Mouse (Mus musculus) erythroblast, embryonic 14.5 days (primary cell): ENCODE data around the gene Smyd4.

ENCODE experiments used
- GATA1 ChIP-seq: IDR thresholded peaks from 2 replicates; pipeline ENCODE4 v1.6.1; 2012; ENCODE audit warnings: low read length, inconsistent platforms, mixed read lengths
- TAL1 ChIP-seq: IDR thresholded peaks from 3 replicates; pipeline ENCODE4 v1.6.1; 2012; ENCODE audit warnings: low read length, inconsistent platforms, mixed read lengths

- no peak for TF ChIP-seq GATA1
- TF ChIP-seq TAL1: no peak
Observed at GRCm38 (mm10) chr11:75377125-75377524, 28.9 kb downstream of the Smyd4 start.
